Mouse (Mus musculus) spleen, postnatal 36 days (tissue): ENCODE results near the gene Gm5592.
"Not testable (repeated sequence)": the region's sequence is repeated elsewhere in the genome, so short reads cannot be mapped to it uniquely, and the experiment has no call there.

Experiments used
- DNase-seq, 2 experiments: peaks; one replicate each; pipeline ENCODE4 v3.0.0; 2022; ENCODE audit warnings: low spot score in 2 of 2, mixed read lengths in 1 of 2

Gm5592 gene

GRCm38 (mm10) chr7:41153541-41153940 is at the start of gene Gm5592:
Gene Gm5592 (plus strand): TSS chr7:41153841.
- DNase-seq: not testable (repeated sequence)

- DNase-seq: not testable (repeated sequence)
These were observed 2.2 kb downstream of the Gm5592 start for GRCm38 (mm10) chr7:41155806-41156205.

GRCm38 (mm10) chr7:41157879-41158278 is 4.2 kb downstream of the Gm5592 start:
- DNase-seq: not testable (repeated sequence)

- DNase-seq: not testable (repeated sequence)
These were observed 4.9 kb downstream of the Gm5592 start for GRCm38 (mm10) chr7:41158562-41158961.

GRCm38 (mm10) chr7:41193671-41194070 is 40.0 kb downstream of the Gm5592 start:
- no peak for DNase-seq
